Mouse (Mus musculus) ovary, adult 18-20 months (tissue): ENCODE data around the gene Trpc3.
"Not testable (repeated sequence)": the region's sequence is repeated elsewhere in the genome, so short reads cannot be mapped to it uniquely, and the experiment has no call there.

Experiments used
- DNase-seq: peaks from one replicate; pipeline ENCODE4 v3.0.0; 2022; ENCODE audit warnings: low spot score, mixed read lengths

Trpc3 gene

GRCm38 (mm10) chr3:36599773-36600172 lies 90.2 kb downstream of the Trpc3 start:
- DNase-seq = not testable (repeated sequence)

- no peak for DNase-seq
Observed at GRCm38 (mm10) chr3:36598811-36599210, 91.2 kb downstream of the Trpc3 start.

GRCm38 (mm10) chr3:36571827-36572378 lies 118.1 kb downstream of the Trpc3 start, which contains the start of gene Ccna2:
Gene Ccna2, minus strand, starts transcription at chr3:36572150.
- peak; percentile 98 for DNase-seq

GRCm38 (mm10) chr3:36571361-36571826 lies 118.6 kb downstream of the Trpc3 start:
- DNase-seq = no peak
